Mouse (Mus musculus) spleen, adult 2 months (tissue): ENCODE measurements around the gene Nrp2.

Source experiments
- CTCF ChIP-seq: fragments of 200-500 bp; IDR thresholded peaks from 2 replicates; pipeline ENCODE4 v1.5.1; 2011; ENCODE audit warnings: mild to moderate bottlenecking, inconsistent platforms; ENCODE audit not compliant: insufficient read depth, insufficient read length, insufficient replicate concordance; ENCODE audit errors: extremely low read depth
- POLR2A ChIP-seq: fragments of 200-500 bp; IDR thresholded peaks from 2 replicates; pipeline ENCODE4 v1.6.1; 2011; ENCODE audit warnings: low read depth, low read length, inconsistent platforms

DNA sequence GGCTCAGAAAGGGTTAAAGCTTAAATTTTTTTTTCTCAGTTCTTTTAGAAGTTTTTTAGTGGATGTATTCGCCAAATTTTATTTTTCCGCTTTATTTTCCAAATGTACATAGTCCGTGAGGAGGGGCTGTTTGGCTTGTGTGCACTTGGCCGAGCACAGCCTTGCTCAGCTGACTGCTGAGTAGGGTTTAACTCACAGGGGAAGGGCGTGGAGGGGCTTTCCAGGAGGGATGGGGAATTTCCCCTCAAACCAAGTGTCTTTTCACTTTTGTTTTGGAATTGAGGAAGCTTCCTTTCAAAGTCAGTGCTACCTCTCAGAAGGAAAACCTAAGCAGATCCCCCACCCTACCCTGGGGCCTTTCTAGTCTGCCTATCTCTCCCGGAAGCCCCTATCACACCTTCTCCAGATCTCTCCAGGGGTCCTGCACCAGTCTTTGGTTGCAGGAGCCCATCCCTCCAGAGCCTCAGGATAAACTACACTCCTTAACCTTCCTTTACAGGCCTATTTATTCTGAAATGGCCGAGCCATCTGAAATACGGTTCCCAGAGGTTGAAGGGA, 33.4 kb downstream of the Nrp2 start:
- TF ChIP-seq POLR2A, result no peak
- TF ChIP-seq CTCF, result no peak
